Mouse (Mus musculus) heart, postnatal 25 days (tissue): Measurements from ENCODE around the gene Stk32c. TPM values are rescaled to one million over a fixed set of nuclear protein-coding genes. Genes with fewer than 3 reads are reported as not detected.

Experiments used
- DNase-seq: peaks from one replicate; pipeline ENCODE4 v3.0.0; 2022; ENCODE audit warnings: low spot score
- intact Hi-C: fragments of 180-260 bp; cut with DNase I; formaldehyde crosslinking; loops from one replicate; pipeline ENCODE4 v1.15.1; 2025
- total RNA-seq, 2 experiments: library from RNA; stranded (reverse); gene quantifications; 2 replicates each; pipeline ENCODE4 v1.2.3; 2021

The Stk32c gene
- total RNA-seq, 2 experiments from 2014 or later = 0.73 to 0.99 TPM

DNA sequence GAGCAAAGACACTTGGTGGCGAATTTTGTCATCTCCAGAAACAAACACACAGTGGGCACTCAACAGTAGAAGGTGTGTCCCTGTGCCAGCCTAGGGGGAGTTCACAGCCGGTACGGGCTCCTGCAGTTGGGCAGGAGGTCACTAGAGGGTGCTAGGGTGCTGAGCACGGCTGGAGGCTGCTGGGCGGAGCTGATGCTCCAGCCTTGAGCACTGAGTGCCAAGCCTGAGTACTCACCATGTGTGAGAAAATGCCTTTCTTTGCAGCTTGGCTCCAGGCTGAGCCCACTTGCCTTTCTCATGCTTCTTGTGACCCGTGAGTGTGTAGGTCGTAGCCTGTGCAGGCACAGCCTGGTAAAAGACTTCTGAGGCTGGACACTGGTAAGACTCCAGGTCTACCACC, 20.6 kb upstream of the Stk32c start:
- intact Hi-C loops = loop anchor here (1.0 to 2.0 kb wide), 4 partner anchors 17 to 243 kb away; no protein-coding TSS in a partner anchor
- peak; percentile 74 for DNase-seq

DNA sequence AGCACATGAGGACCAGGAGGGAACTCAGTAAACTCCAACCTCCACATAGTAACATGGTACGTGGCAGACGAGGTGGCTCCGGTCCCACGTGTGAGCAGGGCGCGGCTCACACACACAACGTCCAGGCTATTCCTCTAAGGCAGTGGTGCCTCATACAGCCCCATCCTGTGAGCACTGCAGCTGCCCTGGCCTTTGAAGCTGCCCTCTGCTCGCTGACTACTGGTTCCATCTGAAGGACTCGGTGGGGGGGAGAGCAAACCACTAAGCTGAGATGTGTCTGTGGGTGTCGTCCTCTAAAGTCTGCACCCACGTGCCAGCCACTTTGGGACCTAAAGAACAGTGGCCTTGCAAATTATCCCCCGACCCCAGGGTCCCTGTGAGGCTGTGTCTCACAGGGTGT, 17.1 kb upstream of the Stk32c start:
- DNase-seq = no peak
- intact Hi-C loops = no loop called here

- DNase-seq = no peak
- intact Hi-C loops = no loop called here
Observed at GRCm38 (mm10) chr7:139229837-139230236, 16.7 kb upstream of the Stk32c start.

DNA sequence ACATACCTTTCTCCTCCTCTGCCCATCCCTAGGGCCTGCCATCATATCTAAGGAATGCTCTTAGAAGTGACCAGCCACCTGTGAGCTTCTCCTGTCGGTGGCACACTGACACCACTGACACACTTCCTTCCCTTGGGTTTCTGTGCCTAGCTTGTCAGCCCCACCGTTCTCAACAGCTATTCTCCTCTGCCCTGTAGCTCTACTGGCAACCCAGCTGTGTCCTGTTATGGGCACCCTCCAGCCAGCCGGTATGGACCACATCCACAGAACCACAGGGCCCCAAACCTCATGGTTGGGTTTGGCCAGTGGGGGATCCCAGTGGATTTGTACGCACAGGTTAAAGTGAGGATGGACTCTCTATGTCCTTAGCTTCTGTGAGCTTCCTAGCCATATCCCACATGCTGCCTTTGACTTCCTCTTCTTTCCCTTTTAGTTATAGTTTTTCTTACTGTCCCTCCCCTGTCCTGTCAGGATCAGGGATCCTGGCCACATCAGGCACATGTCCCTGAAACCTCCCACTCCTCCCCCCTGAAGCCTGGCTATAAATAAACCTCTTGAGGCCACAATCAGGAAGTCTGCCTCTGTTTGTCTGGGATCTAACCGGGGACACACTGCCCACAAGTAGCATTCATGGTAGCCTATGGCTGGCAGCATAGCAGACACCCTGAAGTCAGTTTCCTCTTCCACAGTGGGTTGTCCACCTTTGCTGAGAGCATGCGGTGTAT, 15.5 kb upstream of the Stk32c start:
- intact Hi-C loops = no loop called here
- DNase-seq = no peak

DNA sequence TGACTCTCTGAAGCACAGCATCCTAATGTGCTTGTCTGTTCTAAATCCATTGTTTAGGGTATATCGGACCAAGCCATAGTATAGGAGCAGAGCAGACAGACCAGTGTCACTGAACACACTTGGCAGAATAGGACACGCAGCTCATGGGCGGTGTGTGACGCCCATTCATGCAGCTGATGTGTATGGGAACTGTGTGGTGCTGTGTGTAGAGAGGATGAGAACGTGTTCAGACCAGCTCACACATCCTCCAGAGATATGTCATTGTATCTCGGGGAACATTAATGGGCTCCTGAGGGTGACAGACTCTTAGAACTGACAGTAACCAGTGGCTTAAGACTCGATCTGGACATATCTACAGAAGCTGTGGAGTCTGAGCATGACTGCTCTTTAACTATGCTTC, 13.3 kb upstream of the Stk32c start:
- intact Hi-C loops = no loop called here
- no peak for DNase-seq

DNA sequence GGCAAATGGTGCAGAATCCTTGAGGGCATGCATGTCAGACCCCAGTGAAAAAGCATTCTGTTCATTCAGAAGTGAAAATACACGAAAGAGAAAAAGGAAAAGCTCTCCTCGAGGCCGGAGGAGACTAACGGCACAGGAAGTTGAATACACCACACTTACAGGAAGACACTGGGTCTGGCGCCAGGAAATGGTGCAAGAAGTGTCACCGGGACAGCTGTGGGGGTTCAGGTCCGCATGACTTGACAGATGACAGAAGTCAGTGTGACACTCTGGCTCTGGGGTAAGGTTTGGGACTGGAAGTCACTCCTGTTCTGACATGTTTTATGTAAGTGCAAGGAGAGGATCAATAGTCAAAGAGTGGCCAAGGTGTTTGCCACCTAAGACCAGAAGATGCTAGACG, 11.6 kb upstream of the Stk32c start:
- DNase-seq = no peak
- intact Hi-C loops = no loop called here

DNA sequence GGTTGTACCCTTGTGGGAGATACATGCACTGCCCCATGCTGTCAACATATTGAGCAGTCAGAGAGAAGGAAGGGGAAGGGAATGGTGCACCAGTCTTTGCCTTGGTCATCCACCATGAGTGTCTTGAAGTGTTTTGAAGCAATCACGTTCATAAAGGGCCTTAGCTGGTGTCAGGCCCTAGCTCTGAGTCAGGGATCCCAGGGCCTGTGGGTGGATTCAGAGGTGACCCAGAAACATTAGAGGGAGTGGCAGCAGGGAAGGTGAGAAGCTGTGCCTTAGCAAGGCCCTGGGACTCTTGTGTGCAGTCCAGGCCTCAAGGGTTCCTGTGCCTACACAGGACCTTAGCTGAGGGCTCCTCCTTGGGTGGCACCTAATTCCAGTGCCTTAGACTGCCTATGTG, 11.0 kb upstream of the Stk32c start:
- intact Hi-C loops = no loop called here
- no peak for DNase-seq

DNA sequence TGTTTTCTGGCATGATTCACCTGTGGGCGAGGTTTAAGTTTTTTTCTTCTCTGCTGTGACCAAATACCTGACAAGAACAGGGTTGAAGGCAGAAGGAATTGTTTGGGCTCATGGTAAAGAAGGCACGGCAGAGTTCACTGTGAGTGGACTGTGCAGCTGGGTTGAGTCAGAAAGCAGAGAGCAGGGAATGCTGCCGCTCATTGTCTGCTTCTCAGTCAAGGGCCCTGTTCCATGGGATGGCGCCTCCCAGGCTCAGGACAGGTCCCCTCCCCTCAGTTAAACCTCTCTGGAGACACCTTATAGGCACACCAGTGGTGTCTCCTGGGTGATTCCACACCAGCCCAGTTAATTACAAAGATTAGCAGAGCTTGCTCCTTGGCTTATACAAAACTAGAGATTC, 9.2 kb upstream of the Stk32c start:
- no peak for DNase-seq

DNA sequence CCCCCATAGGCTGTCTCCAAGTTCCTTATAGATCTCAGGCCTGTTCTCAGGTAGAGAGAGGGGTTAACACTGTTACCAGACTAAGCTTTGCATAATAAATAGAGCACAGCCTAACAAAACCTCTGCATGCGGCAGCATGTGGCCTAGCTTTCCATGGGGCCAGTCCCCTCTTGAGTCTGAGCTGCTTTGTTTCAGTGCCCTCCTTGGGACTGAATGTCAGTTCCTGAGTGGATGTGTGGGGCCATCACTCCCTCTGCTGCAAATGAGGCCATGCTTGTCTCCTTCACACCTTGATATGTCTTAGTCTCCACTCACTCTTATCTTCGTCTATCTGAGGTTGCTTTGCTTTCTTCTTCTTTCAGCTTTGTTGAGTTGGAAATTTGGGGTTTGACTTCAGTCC, 8.7 kb upstream of the Stk32c start:
- DNase-seq = no peak
- intact Hi-C loops = no loop called here

More for the DNA sequence above, 9.2 kb upstream of the Stk32c start:
- intact Hi-C loops = no loop called here

DNA sequence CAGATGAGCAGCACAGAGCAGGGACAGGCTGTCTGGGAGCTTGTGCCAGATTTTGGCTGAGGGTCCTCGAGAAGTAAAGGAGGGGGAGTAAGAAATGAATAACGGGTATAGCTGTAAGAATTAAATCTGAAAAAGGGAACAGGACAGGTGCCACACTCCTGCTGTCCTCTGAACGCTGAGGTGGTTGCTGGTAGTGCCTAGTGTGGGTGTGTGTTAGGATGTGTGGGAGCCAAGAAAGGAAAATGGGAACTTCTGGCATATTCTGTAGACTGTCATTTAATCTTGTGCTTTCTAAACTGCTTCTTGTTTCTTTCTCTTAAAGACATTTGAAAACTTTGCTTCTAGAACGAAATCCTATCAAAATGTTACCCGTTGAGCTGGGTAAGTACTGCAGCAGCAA, 8.0 kb upstream of the Stk32c start:
- intact Hi-C loops = no loop called here
- no peak for DNase-seq

- peak; percentile 44 for DNase-seq
- intact Hi-C loops = no loop called here
Observed at GRCm38 (mm10) chr7:139220303-139220702, 7.2 kb upstream of the Stk32c start.

- DNase-seq = no peak
- intact Hi-C loops = loop anchor here (10.0 kb wide), 1 partner anchor 375 kb away; the partner anchor contains the start of genes Mapk1ip1 and Ppp2r2d
Observed at GRCm38 (mm10) chr7:139219486-139219885, 6.4 kb upstream of the Stk32c start.

GRCm38 (mm10) chr7:139218641-139219415, 5.7 kb upstream of the Stk32c start:
- DNase-seq = no peak
- intact Hi-C loops = loop anchor here (10.0 kb wide), 1 partner anchor 374 kb away; the partner anchor contains the start of genes Mapk1ip1 and Ppp2r2d

DNA sequence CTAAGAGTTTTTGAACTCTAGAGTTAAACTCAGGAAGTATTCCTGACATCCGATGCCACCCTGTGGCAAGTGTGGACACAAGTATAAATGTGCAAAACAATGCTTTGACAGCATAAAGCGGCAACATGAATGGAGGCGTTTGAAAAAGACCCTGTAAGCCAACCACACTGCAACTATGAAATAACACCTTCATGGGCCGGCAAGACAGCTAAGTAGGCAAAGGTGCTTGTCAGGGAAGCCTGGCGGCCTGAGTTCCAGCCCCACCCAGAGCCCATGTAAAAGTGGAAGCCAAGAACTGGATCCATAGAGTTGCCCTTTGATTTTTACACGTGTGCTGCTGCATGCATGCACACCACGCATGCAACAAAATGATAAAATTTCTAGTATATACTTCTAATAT, 3.9 kb upstream of the Stk32c start:
- intact Hi-C loops = loop anchor here (2.0 to 10.0 kb wide), 2 partner anchors 16 to 372 kb away; partner anchors contain the start of genes Mapk1ip1 and Ppp2r2d

DNA sequence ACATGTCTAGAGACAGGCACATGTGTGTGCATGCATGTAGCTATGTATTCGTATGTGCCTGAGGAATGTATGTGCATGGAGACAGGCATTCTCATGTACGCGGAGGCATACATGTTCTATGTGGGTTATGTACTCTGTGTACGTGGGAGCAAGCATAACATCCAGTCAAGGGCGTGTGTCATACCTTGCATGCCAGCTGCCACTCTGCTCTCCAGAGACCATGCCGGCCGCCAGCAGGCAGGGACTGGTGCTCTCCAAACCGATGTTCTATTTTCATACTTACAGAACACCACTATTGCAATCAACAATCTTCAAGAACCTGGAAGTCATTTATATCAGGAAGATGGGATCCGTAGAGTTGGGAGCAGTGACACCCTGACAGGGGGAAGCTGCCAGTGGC, 3.4 kb upstream of the Stk32c start:
- DNase-seq = no peak
- intact Hi-C loops = loop anchor here (2.0 to 10.0 kb wide), 2 partner anchors 16 to 372 kb away; partner anchors contain the start of genes Mapk1ip1 and Ppp2r2d

More for the DNA sequence above, 3.9 kb upstream of the Stk32c start:
- no peak for DNase-seq

DNA sequence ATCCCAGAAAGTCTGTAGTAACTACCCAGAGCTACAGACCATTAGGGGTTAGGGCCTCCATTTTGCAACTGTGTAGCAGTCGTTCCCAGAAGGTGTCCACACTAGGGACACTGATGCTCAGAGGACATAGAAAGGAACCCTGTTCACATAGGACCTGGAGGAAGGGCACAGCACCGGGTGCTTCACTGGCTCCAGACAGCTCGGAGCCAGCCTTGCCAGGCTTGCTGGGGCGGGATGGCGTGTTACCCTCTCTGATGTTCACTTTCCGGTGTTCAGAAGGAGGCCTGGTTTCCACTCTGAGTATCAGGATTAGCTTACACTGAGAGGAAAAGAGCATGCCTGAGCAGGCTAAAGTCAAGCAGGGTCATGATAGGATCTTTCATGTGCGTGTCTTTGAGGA, 2.8 kb upstream of the Stk32c start:
- intact Hi-C loops = loop anchor here (2.0 to 10.0 kb wide), 2 partner anchors 17 to 371 kb away; partner anchors contain the start of genes Mapk1ip1 and Ppp2r2d
- no peak for DNase-seq

DNA sequence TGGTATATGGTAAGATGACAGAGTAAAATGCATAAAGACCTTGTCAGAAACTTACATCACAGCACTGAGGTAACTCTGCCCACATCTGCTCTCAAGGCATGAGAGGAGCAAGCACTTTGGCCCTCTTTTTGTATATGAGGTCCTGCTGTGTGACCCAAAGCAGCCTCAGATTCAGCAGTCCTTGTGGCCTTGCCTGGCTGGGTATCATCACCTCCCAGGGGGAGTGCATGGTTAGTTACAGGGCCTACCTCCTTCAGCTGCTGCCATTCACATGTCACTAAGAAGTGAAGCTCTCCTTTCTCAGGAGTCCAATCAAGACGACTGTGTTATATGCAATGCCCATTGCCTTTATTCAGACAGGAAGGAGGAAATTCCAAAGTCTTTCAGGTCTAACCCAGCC, 2.4 kb upstream of the Stk32c start:
- intact Hi-C loops = loop anchor here (10.0 kb wide), 1 partner anchor 371 kb away; the partner anchor contains the start of genes Mapk1ip1 and Ppp2r2d
- DNase-seq = no peak

DNA sequence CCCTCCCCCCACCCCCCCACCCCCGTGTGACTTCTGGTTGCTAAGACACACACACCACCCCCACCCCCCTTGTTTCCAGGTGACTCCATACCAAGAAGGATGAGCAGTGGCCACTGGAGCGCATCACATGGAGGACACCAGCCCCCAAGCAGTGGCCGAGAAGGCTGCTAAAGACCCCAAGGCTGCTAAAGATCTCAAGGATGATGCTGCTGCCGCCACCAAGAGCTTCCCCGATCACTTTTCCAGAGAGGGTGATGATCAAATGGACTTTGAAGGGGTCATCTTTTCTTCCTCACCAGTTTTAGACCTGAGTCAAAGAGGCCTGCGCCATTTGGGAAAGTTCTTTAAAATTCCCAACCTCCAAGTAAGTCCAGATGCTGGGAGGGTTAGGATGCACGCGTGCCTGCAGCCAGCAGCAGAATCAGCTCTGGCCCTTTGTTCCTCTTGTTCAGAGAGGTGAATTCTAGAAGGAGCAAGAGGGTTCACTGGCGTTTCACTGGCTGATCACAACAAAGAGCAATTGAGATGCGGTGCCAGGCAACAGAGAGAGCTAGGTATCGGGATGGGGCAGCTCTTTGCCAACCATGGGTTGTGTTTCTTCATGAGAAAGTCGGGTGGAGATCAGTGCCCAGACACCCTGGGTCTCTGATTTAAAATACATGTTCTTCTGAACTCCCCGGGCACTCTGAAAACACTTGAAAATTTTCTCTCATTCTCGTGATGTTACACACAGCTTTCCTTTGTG, 1.7 kb upstream of the Stk32c start:
- no peak for DNase-seq
- intact Hi-C loops = loop anchor here (10.0 kb wide), 1 partner anchor 370 kb away; the partner anchor contains the start of genes Mapk1ip1 and Ppp2r2d

DNA sequence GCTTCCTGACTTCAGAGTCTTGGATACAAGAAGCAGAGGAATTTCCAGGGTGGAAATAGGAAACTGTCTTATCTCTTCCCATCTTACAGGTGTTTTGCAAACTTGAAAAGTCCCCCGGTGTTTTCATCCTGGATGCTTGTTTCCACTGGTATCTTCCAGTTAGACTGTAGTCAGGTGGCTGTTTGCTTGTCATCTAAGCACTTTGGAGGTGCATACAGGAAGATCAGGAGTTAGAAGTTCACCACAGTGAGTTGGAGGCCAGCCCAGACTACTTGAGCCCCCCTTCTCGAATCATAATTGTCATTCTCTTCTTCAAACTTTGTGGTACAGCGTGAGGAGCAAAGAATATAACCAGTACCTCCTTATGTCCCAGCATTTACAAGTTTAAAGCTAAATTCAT, 1.1 kb upstream of the Stk32c start:
- DNase-seq = no peak
- intact Hi-C loops = loop anchor here (10.0 kb wide), 1 partner anchor 369 kb away; the partner anchor contains the start of genes Mapk1ip1 and Ppp2r2d

GRCm38 (mm10) chr7:139213751-139214150, 644 bp upstream of the Stk32c start:
- DNase-seq = no peak
- intact Hi-C loops = loop anchor here (10.0 kb wide), 1 partner anchor 369 kb away; the partner anchor contains the start of genes Mapk1ip1 and Ppp2r2d
